Mouse (Mus musculus): ENCODE data around the gene Psmf1. TPM values are rescaled to one million over a fixed set of nuclear protein-coding genes. Genes with fewer than 3 reads are reported as not detected.

The Psmf1 gene
- total RNA-seq, 4 experiments from 2014 or later = 22.2 to 28.1 (median 23.1) TPM

GRCm38 (mm10) chr2:151735422-151735821, 8.6 kb downstream of the Psmf1 start:
- no peak for DNase-seq (ENCODE audit: low spot score)

DNA sequence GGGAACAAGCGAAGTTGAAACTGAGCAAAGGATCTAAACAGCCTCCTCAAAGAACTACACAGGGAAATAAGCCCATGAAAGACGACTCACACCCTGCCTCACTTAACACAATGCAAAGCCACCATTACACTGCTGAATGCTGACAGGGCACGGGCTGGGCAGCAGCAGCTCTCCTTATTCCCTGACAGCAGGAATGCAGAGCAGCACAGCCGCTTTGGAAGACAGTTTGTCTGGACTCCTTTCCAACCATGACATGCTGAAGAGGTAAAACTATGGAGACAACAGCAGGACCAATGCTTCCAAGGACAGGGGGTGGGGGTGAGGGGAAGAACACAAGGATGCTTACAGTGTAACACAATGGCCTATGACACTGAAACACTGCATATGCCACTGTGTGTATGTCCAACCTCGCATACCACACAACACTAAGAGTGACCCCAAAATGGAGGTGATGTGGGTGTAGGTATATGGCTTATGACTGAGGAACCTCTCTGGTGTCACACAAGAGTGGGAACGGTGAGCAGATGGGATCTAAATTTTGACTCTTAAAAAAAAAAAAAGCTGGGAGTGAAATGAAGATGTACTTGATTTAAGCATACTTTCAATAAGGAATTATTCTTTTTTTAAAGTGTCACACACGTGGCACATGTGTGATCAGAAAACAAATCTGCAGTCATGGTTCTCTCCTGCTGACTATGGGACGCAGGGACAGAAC, 10.7 kb downstream of the Psmf1 start:
- no peak for DNase-seq (ENCODE audit: low spot score)

- DNase-seq (ENCODE audit: low spot score) = no peak
These were observed 19.9 kb downstream of the Psmf1 start for GRCm38 (mm10) chr2:151724094-151724493.

GRCm38 (mm10) chr2:151716318-151717055, 27.5 kb downstream of the Psmf1 start:
- DNase-seq (ENCODE audit: low spot score) = no peak

- no peak for DNase-seq (ENCODE audit: low spot score)
These were observed 28.5 kb downstream of the Psmf1 start for GRCm38 (mm10) chr2:151715526-151715925.

DNA sequence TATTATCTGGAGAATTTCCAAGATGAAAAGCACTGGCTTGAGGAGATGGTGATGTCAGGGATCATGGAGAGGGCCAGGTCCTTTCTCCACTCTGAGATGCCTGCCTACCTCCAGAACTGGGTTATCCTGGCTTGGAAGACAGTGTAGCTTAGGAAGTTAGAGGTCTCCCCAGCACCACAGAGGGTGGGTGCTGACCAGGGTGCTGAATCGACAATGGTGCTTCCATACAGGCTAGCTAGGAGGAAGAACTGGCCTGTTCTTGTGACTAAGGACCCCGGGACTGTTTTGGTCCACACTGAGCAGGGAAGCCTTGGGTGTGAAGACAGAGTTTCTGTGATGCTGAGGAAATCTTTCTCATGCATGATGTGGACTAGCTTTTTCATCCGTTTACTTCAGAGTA, 31.3 kb downstream of the Psmf1 start:
- DNase-seq (ENCODE audit: low spot score) = no peak

DNA sequence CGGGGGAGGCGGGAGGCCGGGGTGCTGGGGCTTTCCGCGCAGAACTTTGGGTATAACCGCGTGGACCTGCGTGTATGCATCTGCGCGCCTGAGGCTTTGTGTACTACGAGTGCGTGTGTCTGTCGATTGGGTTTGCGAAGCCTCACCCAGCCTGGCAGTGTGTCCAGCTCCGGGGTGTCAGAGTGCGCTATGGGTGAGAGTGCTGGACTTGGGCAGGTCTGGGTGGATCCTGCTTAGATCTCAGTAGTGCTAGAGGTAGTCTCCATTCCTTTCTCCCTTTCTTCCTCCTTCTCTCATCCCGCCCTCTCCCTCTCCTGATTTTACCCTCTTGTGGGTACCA, 41.2 kb downstream of the Psmf1 start:
- DNase-seq (ENCODE audit: low spot score) = no peak

- DNase-seq (ENCODE audit: low spot score) = no peak
These were observed 41.7 kb downstream of the Psmf1 start for GRCm38 (mm10) chr2:151702146-151702850.

GRCm38 (mm10) chr2:151701231-151702145, 42.5 kb downstream of the Psmf1 start, which contains the start of gene Tmem74b:
Gene Tmem74b (plus strand): TSS chr2:151702008.
- no peak for DNase-seq (ENCODE audit: low spot score)

DNA sequence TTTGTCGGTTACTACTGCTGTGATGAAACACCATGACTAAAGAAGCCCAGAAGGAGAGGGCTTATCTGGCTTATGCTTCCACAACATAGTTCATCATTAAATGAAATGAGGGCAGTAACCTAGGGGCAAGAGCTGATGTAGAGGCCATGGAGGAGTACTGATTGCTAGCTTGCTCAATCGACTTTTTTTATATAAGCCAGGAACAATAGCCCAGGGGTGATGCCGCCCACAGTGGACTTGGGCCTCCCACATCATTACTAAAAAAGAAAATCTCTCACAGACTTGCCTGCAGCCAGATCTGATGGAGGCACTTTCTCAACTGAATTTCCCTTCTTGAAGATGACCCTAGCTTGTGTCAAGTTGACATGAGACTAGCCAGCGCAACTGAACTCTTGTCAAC, 61.0 kb downstream of the Psmf1 start:
- DNase-seq (ENCODE audit: low spot score) = no peak

- DNase-seq (ENCODE audit: low spot score) = no peak
These were observed 61.6 kb downstream of the Psmf1 start for GRCm38 (mm10) chr2:151682357-151682756.

- peak; percentile 1 for DNase-seq (ENCODE audit: low spot score)
These were observed 67.8 kb downstream of the Psmf1 start for GRCm38 (mm10) chr2:151676234-151676633.

GRCm38 (mm10) chr2:151670968-151671329, 73.0 kb downstream of the Psmf1 start:
- no peak for DNase-seq (ENCODE audit: low spot score)

GRCm38 (mm10) chr2:151670026-151670967, 73.7 kb downstream of the Psmf1 start:
- DNase-seq (ENCODE audit: low spot score) = no peak

DNA sequence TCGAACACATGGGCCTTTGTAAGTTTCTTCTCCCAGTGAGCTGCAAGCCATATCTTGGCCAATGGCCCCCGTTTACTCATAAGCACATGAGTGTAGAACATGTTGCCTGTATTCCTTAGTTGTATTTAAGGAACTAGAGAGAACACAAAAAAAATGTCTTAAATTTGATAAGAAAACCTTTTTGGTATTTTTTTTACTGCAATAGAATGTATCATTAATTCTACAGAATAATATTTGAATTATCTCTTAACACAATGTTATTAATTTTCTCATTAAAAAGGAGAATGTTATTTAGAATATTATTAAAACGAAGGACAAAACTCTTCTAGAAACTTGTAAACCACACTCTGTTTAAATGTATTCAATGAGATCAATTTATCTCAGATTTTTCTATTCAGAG, 75.6 kb downstream of the Psmf1 start, which contains the start of gene Rad21l:
TSS of gene Rad21l (minus strand) at position 101 of the 400 bp plus-strand sequence.
- no peak for DNase-seq (ENCODE audit: low spot score)

Other genes with a start within 250 kb of the Psmf1 start
- gene Fkbp1a, start 201.7 kb downstream of the Psmf1 start, total RNA-seq (2022) = 100 to 1,000 TPM; 185 to 207 (median 192) TPM
- 1 to 10 TPM; 1.7 to 2.7 (median 2.5) TPM for gene Sdcbp2, start 171.6 kb downstream of the Psmf1 start, total RNA-seq (2022)
- 1 to 10 TPM; 4.1 to 6.1 (median 4.5) TPM for gene Snph, start 111.6 kb downstream of the Psmf1 start, total RNA-seq (2022)
- gene Rad21l, start 75.7 kb downstream of the Psmf1 start, total RNA-seq (2022) = not detected
- gene Tmem74b, start 42.2 kb downstream of the Psmf1 start, total RNA-seq (2022) = 1 to 10 TPM; 5.7 to 8.2 (median 5.9) TPM
- gene Rspo4, start 98.7 kb upstream of the Psmf1 start, total RNA-seq (2022) = not detected
- under 1 TPM in 3 of 4 experiments, not detected in 1; 0.14 to 0.22 (median 0.16) TPM for gene Angpt4, start 167.0 kb upstream of the Psmf1 start, total RNA-seq (2022)
- gene Fam110a, start 236.0 kb upstream of the Psmf1 start, total RNA-seq (2022) = 1 to 10 TPM; 2.8 to 5.0 (median 4.3) TPM

All from heart, adult 8-10 months (tissue).